Mouse (Mus musculus) adrenal gland, postnatal 4 days (tissue): ENCODE measurements at regions not wholly inside any gene's neighbourhood (a gene's known extent, or its start where the extent isn't known, plus 50 kb on each side); places are given as distances from the start of the nearest gene placed in this dataset.

Source experiments
- DNase-seq, 2 experiments: peaks; one replicate each; pipeline ENCODE4 v3.0.0; 2021 to 2022; ENCODE audit warnings: low spot score in 2 of 2, mixed read lengths in 2 of 2

DNA sequence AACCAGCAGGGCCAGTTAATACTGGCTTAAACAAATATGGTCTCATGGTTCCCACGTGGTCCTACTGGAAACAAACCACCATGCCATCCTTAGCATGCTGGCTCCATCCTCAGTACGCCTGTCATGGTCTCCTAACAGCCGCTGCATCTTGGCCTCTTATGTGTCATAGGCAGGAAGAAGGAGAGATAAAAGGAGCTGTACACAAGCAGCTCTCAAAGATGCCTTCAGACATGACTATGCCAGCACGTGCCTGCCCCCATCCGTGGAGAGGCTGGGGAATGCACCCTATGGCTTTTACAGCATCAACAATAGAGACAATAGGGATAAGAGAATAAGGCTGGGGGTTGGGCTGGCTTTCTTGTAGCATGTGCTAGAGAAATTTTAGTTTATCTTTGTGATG lies 171.0 kb upstream of the Stt3b start:
- DNase-seq: no peak

DNA sequence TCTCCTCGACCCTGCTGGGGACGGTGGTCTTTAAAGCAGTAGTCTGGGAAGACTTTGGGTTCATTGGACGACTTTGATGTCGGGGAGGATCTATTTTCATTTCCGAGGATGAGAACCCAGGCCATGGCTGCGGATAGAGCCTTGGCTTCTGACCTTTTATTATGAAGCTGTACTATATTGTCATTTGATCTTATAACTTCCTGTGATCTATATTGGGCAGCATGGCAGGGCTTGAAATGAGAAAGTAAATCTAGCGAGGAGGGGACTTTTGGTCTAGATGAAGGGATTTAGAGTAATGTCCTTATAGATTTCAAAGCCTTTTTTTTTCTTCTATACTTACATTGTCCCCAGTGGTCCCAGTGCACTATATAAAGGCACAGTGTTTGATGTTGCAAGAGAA lies 172.8 kb upstream of the Stt3b start:
- no peak for DNase-seq

DNA sequence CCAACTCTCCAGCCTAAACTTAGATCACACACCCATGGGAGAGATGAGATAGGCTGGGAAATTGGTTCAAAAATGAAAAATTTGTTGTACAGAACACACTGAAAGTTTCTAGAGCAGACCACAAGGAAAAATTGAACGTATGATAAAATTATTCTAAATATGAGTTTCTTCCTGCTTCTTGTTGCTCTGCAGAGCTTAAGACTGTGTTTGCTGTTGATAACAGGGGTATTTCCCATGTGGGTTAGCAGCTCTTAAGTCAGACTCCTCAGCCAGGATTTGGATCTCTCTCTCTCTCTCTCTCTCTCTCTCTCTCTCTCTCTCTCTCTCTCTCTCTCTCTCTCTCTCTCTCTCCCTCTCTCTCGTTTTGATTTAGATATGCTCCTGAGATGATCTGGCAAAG lies 173.5 kb upstream of the Stt3b start:
- no peak for DNase-seq

- DNase-seq: no peak
Observed at GRCm38 (mm10) chr9:115484408-115484807, 174.2 kb upstream of the Stt3b start.

- DNase-seq: no peak
Observed at GRCm38 (mm10) chr9:115485219-115485618, 175.0 kb upstream of the Stt3b start.

DNA sequence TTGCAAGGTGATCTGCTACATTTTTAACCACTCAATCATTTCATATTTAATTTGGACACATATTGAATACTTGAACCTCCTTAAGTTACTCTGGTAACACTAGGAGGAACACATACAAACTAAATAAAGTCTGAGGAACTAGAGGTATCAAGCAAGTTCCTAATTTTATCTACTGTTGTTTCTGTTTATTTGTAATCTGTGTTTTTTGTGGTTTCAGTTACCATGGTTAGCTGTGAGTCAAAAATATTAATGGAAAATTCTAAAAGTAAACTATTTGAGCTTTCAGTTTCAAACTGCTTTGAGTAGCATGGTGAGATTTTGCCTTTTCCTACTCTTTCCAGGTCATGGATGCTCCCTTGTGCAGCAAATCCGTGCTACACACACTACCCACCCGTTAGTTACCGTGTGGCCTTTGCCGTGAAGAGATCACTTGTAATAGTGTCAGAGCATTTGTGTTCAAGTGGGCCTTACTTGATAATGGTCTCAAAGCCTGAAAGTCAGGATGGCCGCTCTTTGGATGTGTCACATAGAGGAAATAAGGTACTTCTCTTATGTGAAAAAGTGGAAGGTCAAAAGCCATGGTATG lies 177.0 kb upstream of the Stt3b start:
- no peak for DNase-seq

GRCm38 (mm10) chr9:115488913-115489809 lies 178.9 kb upstream of the Stt3b start:
- DNase-seq: no peak

DNA sequence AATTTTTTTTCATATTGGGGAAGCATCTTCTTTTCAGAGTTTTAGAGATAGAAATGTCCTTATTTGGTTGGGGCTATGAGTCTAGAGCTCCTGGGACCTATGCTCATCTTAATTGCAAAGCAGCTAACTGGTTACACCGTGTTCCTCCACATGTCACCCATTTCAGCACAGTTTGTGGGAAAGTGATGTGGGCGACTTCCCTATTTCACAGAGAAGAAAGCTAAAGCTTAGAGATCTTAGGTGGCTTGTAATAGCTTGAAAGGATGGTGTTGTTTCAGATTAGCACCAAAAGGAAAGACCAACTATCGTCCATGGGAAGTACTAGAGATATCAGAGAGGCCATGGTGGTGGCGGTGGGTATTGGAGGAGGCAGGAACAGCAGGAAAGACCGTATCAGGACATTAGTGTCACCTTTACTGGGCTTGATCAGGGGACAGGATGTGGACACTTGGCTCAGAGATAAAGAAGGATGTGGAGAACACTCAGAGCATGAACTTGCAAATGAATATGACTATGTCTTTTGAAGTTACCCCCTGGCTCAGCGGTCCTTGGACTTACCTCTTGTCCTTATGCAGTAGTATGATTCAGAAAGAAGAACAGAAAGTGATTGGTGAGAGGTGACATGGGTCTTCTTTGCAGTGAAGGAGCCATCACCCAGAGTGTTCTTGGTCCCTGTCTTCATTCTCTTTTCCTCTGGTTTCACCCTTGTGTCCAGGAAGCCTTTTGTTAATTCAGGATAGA lies 182.4 kb upstream of the Stt3b start:
- DNase-seq: no peak

GRCm38 (mm10) chr9:115493765-115494164 lies 183.5 kb upstream of the Stt3b start:
- DNase-seq: no peak

GRCm38 (mm10) chr9:115499536-115499935 lies 189.3 kb upstream of the Stt3b start:
- DNase-seq: no peak

DNA sequence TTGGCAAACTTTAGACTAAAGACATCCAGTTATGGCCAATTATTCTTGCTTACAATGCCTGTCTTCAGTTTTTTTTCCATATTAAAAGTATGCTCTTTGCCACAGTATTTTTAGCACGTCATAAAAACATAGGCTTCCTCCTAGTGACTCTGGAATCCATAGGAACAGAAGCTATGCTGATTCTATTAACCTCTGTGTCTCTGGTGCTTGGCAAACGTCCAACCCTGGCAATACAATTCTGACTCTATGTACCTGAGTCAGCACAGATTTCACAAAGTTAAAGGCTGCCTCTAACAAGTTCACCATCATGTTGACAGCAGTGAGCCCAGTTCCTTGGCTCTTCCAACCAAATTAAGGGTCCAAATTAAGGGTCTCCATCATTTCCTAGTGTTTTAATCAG lies 194.6 kb upstream of the Stt3b start:
- no peak for DNase-seq

DNA sequence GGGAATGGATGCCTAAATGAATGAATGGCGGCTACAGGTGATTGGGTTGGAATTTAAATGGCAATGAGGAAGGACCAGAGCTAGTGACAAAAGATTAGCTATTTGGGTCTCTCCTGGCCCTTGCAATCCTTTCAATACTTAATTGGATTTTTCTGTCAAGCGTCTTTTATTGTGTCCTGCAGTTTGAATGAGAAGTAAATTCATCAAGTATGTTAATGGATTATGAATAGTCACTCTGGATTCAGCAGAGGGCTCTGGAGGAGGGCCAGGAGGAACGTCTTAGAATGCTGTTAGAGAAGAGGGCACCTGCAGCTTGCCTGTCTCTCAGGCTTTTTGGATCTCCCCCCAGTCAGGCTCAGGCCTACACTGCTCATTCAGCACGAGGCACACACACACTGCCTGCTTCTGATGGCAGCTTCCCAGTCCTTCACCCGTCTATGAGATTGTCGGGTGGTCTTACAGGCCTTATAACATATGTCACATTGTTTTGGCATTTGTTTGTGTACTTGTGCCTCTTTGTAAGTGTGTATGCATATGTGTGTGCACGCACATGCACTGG lies 197.0 kb upstream of the Stt3b start:
- no peak for DNase-seq

DNA sequence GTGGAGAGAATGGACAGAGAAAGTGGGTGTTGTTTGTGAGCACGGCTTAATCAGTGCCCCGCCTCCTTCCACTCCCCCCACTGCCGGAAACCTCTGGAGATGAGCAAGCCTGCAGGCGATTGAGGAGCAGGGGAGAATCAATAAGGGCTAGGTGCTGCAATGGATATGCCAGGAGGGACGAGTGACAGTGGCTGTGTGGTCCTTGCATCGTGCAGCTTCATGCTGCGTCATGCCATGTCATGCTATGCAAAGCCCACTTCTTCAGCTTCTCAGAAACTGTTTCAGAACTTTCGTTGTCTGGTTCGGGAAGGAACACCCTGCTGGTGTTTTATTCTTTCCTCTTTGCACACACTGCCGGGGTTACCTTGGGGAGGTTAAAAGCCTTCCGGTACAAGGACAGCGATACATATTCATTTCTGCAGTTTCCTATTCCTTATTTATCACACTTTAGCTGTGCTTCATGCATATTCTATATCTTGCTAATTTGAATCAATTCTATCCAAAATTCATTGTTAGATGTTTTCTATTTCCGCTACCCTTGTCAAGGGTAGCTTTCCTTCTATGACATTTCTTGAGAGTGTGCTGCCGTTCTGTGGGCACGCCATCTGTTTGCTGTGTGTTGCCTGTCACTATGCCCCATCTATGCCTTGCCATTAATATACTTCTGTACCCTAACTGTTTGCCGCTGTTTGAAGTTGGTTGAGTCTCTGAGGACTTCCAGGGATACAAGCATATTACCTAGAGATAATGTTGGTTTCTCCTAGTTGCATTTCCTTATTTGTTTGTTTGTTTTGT lies 202.8 kb upstream of the Stt3b start:
- DNase-seq: no peak

DNA sequence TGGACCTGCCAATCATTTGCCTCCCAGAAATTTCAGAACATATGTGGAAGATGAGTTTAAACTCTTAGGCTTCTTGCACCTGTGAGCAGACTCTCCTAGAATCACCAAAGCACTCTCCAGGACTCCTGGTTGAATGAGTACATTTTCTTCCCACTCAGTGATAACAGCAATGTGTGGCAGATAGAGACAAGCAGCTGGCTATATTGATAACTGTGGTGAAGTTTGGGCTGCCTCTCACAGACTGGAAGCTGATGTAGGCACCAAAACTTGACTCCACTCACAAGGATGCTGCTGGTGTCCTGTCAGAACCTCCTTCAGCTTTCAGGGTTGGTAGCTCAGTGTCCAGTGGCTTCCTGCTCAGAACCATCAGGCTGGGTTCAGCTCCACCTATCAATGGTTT lies 207.7 kb upstream of the Stt3b start:
- DNase-seq: no peak

GRCm38 (mm10) chr9:115524161-115524560 lies 213.9 kb upstream of the Stt3b start:
- no peak for DNase-seq

- DNase-seq: no peak
Observed at GRCm38 (mm10) chr9:115524591-115524990, 214.4 kb upstream of the Stt3b start.

- no peak for DNase-seq
Observed at GRCm38 (mm10) chr9:115526322-115526721, 216.1 kb upstream of the Stt3b start.

- no peak for DNase-seq
Observed at GRCm38 (mm10) chr9:115526981-115527380, 216.8 kb upstream of the Stt3b start.

GRCm38 (mm10) chr9:115534198-115534597 lies 224.0 kb upstream of the Stt3b start:
- no peak for DNase-seq

DNA sequence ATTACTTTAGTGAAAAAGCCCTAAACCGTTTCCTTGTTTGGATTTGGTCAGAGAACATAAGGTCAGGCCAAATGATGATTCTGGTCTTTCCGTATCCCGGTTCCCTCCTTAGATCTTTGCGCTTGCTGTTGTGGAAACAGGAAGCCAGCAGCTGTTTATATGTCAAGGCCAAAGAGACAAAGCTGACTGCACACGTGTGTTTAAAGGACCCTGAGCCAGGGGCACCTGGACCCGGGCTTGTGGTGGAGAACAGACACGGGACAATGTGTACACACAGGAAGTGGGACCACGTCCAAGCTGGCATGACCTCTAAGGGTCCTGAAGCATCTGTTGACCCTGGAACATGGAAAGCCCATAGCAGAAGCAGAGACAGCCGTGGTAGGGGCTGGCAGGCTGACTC lies 233.4 kb upstream of the Stt3b start:
- DNase-seq: peak in 1 of 2 experiments; percentile 27

- DNase-seq: no peak
Observed at GRCm38 (mm10) chr9:115545178-115545577, 235.0 kb upstream of the Stt3b start.
